Mouse (Mus musculus): ENCODE measurements around the gene Trp53i13.

- TF ChIP-seq TAL1 (IDR thresholded peaks at IDR 0.05; ENCODE audit: low read length) (no peak), GATA1 (IDR thresholded peaks at IDR 0.05; ENCODE audit: low read length) (no peak)
Observed at GRCm38 (mm10) chr11:77512891-77513810, 2.6 kb downstream of the Trp53i13 start.

Data from erythroblast, embryonic 14.5 days (primary cell).